Mouse (Mus musculus) kidney, postnatal 10 days (tissue): ENCODE data around the gene Glce.

Experiments used
- DNase-seq: peaks from one replicate; pipeline ENCODE4 v3.0.0; 2021; ENCODE audit warnings: mixed read lengths

The Glce gene

DNA sequence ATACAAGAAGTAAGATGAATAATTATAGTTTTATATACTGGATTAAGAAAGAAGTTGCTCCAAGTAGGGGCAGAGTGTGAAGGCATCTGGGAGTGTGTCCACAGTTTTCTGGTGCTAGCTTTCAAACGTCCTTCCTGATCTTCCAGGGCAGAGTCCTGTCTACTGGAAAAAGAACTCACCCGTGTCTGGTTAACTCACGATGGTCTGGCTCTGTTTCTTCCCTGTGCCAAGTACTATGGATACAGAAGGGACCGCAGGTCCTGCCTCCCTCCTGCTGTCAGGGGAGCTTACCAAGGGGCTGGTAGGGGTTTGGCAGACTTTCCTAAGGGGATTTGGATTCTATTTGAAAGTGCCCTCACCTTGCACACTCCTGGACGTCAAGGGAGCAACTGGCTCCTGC, 97.4 kb downstream of the Glce start:
- DNase-seq, result peak; percentile 35

DNA sequence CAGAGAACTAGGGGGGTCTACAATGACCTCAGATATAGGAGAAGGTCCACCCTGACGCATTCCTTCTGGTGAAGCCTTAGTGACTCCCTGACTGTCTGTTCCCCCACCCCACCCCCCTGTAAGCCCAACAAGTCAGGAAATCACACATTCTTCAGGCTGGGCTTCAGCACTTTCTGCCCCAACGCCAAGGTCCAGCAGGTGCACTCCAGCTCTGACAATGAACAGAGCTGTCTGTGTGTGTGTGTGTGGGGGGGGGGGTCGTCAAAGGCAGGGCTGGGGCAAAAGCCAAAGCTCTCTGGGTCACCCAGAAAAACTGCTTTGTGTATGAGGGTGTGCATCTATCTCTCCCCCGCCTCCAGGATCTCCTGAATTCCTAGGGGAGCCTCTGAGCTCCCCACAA, 98.6 kb downstream of the Glce start:
- DNase-seq, result peak; percentile 49

DNA sequence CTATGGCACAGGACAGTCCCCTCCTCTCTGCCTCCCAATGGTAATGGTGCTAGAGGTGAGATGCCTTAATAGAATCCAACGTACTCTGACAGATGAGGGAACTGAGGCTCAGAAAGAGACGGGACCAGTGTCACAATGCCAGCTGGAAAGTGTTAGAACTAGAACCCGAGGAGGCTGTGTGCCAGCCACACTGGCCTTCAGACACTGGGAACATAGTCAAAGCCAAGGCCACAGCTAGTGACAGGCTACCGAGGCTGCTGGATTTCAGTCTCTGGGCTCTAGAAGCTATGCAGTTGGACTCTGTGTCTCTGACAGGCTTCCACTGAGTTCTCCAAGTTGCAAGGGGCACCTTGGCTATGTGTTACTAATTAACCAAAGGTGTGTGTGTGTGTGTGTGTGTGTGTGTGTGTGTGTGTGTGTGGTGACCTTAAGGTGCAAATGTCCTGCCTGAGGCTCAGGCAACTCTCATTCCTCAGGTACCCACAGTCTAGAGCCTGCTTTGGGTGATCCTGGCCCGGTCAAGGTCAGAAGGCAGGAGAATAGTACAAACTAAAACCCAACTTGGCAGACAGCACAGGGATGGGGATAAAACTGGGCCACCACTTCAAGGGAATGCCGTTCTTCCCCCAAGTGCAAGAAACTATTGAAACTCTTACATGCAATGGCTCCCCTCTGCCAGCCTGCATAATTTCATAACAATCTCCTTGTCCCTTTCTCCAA, 99.3 kb downstream of the Glce start:
- DNase-seq, result peak; percentile 76

DNA sequence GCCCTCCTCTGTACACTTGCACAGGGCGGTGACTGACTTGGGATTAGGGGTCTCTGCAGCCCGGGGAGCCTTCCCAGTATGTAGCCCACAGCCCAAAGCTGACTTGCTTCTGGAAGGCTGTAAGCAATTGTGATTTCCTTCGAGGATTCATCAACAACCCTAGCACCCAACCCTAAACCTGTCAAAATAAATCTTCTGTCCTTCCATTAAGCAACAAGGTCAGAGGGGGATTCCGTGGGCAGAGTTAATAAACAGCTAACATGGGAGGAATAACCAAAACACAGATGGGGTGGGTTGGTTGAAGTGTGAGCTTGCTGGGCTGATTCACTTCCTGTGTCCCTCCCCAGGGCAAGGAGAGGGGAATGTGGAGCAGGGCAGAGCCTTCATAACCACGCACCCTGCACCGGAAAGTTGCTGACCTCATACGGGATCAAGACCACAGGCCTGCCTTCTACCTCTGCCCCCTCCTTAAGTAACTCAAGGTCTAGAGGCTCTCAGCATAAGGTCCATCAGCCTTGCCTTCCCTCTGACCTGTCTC, 100.8 kb downstream of the Glce start:
- DNase-seq, result peak; percentile 69

DNA sequence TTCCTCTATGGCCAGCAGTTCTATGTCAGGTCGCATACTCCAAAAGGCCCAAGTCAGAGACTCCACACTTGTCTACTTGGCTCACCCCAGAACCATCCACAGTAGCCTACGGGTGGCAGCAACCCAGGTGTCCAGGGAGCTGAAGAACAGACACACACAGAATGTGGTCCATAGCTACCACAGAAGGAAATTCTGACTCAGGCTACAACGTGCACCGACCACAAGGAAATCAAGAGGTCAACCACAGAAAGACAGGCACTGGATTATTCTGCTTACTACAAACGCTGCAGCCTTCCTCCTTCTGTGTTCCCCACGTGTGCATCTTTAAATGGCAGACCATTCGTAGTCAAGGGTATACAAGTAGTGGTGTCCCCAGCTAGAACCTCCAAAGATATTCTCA, 102.2 kb downstream of the Glce start:
- DNase-seq, result no peak

DNA sequence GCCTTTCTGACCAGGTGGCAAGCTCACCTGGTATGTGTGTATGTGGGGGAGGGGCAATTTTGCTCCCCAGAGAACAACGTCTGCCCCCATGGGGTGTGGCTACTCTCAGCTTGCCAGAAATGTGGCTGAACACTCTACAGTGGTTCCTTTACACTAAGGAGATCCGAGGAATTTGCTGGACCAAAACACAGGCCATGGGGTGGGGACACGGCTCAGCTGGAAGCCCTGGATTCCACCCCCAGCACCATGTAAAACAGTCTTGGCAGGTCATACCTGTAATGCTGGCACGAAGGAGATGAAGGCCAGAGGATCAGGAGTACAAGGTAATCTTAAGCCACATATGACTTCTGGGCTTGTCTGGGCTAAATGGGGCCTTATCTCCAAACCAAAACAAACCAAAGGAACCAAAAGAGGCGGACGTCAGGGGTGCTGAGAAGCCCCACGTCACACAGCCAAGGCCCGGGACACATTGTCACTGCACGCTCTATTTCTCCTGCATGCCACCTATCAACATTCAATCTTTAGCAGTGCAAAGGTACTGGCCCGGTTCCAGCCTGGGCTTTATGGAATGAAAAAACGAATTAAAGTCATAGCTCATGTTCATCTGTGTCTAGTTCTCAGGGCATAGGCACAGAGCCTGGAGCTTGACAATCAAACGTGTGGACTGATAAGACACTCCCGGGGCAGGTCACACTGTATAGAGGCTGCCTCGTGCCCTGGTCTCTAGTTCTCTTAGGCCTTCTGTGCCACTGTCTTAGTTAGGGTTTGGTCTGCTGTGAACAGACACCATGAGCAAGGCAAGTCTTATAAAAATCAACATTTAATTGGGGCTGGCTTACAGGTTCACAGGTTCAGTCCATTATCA, 104.0 kb downstream of the Glce start:
- peak; percentile 68 for DNase-seq

DNA sequence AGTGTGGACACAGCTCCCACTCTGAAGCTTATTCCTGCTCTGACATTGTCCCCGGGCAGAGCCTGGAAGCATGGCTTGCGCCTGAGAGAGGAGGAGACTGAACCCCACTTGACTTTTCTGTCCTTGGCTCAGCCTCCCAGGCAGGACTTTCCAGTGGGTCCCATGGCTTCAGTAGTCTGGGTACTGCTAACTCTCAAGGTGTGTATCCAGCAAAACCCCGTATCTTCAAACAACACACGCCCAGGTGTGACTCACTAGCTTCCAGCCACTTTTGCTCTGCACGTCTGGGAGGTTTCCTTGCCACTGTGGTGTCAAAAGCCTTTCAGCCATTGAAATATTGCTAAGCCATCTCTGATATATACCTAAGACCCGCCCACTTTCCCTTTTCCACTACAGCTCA, 105.1 kb downstream of the Glce start:
- no peak for DNase-seq

DNA sequence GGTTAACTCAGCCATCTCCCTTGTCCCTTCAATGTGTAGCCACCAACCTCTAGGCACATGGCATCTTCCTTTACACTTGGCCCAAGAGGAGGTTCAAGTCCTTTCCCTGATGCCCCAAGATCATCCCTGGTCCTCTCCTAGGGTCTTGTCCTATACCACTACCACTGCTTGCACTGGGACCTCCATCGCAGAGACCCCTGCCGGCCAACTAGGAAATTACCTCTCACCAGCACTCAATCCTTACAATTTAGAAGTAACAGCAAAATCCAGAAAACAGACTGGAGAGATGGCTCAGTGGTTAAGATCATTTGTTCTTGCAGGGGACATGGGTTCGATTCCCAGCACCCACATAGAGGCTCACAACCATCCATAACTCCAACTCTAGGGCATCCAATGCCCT, 107.0 kb downstream of the Glce start:
- DNase-seq, result no peak

DNA sequence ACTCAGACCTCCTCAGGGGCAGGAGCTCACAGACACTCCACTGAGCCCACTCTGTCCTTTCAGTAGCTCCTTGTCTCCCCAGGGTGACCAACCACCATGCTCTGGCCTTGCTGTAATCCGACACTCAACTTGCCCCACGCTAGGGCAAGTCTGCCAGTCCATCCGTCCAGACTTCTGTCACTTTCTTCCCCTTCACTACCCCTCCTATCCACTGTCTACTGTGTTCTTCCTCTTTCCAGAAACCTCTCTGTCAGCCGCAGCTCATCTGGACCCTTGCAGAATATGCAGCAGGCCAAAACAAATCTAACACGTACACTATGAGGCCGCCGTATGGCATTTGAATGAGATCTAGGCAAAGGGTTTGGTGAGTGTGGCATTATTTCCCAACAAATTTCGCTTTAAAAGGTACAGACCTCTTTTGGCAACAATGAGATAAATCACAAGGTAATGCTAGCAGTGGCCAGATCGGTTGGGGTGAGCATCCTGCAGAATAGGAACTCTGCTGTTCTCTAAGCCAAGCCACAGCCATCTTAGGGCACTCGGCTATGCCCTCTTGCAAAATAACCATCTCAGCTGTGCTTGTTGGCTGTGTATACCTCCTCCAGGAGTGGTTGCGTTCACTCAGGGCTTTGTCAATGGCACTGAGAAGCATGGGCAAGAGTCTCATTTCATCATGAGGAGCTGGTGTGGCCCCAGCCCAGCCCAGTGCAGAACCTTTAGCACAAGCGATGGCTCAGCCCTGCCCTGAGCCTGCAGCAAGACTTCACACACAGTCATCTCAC, 108.9 kb downstream of the Glce start:
- no peak for DNase-seq

DNA sequence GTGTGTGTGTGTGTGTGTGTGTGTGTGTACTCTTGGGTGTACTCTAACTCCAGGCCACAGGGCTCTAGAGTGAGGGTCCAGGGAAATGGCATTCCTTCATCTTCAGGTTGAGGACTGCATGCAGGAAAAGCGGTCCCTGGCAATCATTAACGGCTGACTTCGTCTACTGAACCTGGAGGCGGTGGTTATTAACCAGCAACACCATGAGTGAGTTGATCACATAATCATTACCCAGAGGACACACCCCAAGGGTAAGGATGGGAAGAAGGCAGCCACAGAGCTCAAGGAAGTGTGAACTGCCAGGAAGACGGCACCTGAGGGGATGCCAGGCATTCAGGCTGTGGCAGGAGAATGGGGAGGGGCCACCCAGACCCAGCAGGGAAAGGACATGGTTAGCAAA, 114.1 kb downstream of the Glce start:
- DNase-seq, result peak; percentile 83
